Mouse (Mus musculus) liver, adult 2 months (tissue): ENCODE measurements around the gene Gypa. TPM values are rescaled to one million over a fixed set of nuclear protein-coding genes. Genes with fewer than 3 reads are reported as not detected.
A peak's percentile ranks its signal among the peaks of the same experiment; 100 is the strongest.

ENCODE experiments used
- DNase-seq: peaks from one replicate; pipeline ENCODE4 v3.0.0-alpha.2; 2011; ENCODE audit warnings: low read depth, low spot score; ENCODE audit errors: extremely low read depth
- H3K27ac ChIP-seq: fragments of 200-500 bp; replicated peaks from 2 replicates; pipeline ENCODE4 v1.5.1; 2012; ENCODE audit warnings: low read depth, mild to moderate bottlenecking, control low read depth, inconsistent platforms, low read length; ENCODE audit not compliant: insufficient read depth
- H3K27me3 ChIP-seq: fragments of 200-500 bp; 2 replicates; pipeline ENCODE4 v1.6.1; 2012; ENCODE audit warnings: mild to moderate bottlenecking, moderate library complexity, low read length, inconsistent platforms; ENCODE audit not compliant: control insufficient read depth, insufficient read depth
- H3K36me3 ChIP-seq: fragments of 200-500 bp; 2 replicates; pipeline ENCODE4 v1.6.1; 2012; ENCODE audit warnings: low read length, inconsistent platforms; ENCODE audit not compliant: control insufficient read depth, insufficient read depth
- H3K4me1 ChIP-seq: fragments of 200-500 bp; 2 replicates; pipeline ENCODE4 v1.6.1; 2011; ENCODE audit warnings: low read length; ENCODE audit not compliant: control insufficient read depth, insufficient read depth
- H3K4me3 ChIP-seq: fragments of 200-500 bp; 2 replicates; pipeline ENCODE4 v1.5.1; 2011; ENCODE audit warnings: low read depth, mild to moderate bottlenecking, control low read depth, low read length, moderate library complexity; ENCODE audit not compliant: insufficient read depth
- H3K79me2 ChIP-seq: fragments of 200-500 bp; 2 replicates; pipeline ENCODE4 v1.6.1; 2012; ENCODE audit warnings: inconsistent platforms, mild to moderate bottlenecking, low read length, moderate library complexity; ENCODE audit not compliant: control insufficient read depth, insufficient read depth
- H3K9ac ChIP-seq: fragments of 200-500 bp; 2 replicates; pipeline ENCODE4 v1.6.1; 2012; ENCODE audit warnings: low read depth, mild to moderate bottlenecking, control low read depth, inconsistent platforms, low read length
- CTCF ChIP-seq: fragments of 200-500 bp; IDR thresholded peaks from 2 replicates; pipeline ENCODE4 v1.5.1; 2011; ENCODE audit warnings: low read depth, low read length, control low read depth
- POLR2A ChIP-seq: fragments of 200-500 bp; IDR thresholded peaks from 2 replicates; pipeline ENCODE4 v1.6.1; 2011; ENCODE audit warnings: low read length, control low read depth; ENCODE audit not compliant: insufficient read depth; ENCODE audit errors: extremely low read depth
- WGBS: fragments of 180-500 bp; shearing (Covaris S2); methylation state at CpG from one replicate; pipeline ENCODE4 v1.1.7; 2018; 5-methylcytosine and 5-hydroxymethylcytosine counted together
- polyA plus RNA-seq: library from polyadenylated mRNA; depleted of rRNA; stranded (reverse); fragments of >200 nt; gene quantifications from 2 replicates; pipeline ENCODE4 v1.2.3, GENCODE M21; 2012; rRNA removed
- total RNA-seq: library from RNA; depleted of rRNA; stranded (reverse); fragments of >200 nt; gene quantifications from 2 replicates; pipeline ENCODE4 v1.2.3, GENCODE M21; 2014; rRNA removed

The Gypa gene
- total RNA-seq = 0.07 and 0.37 TPM in 2 replicates
- not detected in 2 replicates for polyA plus RNA-seq

- Histone ChIP-seq H3K79me2 (no peaks in the 10 kb centered on the region), H3K27me3 (no peaks in the 10 kb centered on the region), H3K36me3 (no peaks in the 10 kb centered on the region), H3K4me3 (peak within 1 kb of the TSS; percentile 50), H3K9ac (peak within 1 kb of the TSS; percentile 59), H3K4me1 (no peaks in the 10 kb centered on the region; the same call in 1 of the 2 replicates), H3K27ac (no peak within 1 kb of the TSS)
- WGBS = 29% methylated on average over 14 of the region's 14 CpGs
- no peak for DNase-seq
- no peak for TF ChIP-seq POLR2A
- no peak for TF ChIP-seq CTCF
These were observed at the start of gene Gypa for GRCm38 (mm10) chr8:80493523-80494345. Gypa (plus strand) TSS chr8:80493781.

- Histone ChIP-seq H3K36me3 (no peaks in the 10 kb centered on the region), H3K9ac (no peak overlapping the region), H3K27me3 (no peaks in the 10 kb centered on the region), H3K4me3 (no peak overlapping the region), H3K4me1 (no peaks in the 10 kb centered on the region), H3K79me2 (no peaks in the 10 kb centered on the region), H3K27ac (no peak overlapping the region)
- WGBS = 71% methylated on average over 4 of the region's 4 CpGs
- no peak for DNase-seq
- TF ChIP-seq POLR2A (no peak), CTCF (no peak)
These were observed 49.0 kb upstream of the Gypa start for GRCm38 (mm10) chr8:80444534-80445072.

- Histone ChIP-seq H3K27me3 (no peaks in the 10 kb centered on the region), H3K4me3 (no peak overlapping the region), H3K4me1 (no peaks in the 10 kb centered on the region), H3K79me2 (no peaks in the 10 kb centered on the region), H3K27ac (no peak overlapping the region), H3K9ac (no peak overlapping the region), H3K36me3 (no peaks in the 10 kb centered on the region)
- no peak for TF ChIP-seq POLR2A
- TF ChIP-seq CTCF = no peak
- peak; percentile 16 for DNase-seq
- WGBS = 77% methylated on average over 4 of the region's 4 CpGs
These were observed 46.4 kb upstream of the Gypa start for GRCm38 (mm10) chr8:80447217-80447616.

GRCm38 (mm10) chr8:80451938-80452690 is 41.5 kb upstream of the Gypa start:
- H3K4me3 ChIP-seq = no peak overlapping the region
- TF ChIP-seq POLR2A = no peak
- no peak for TF ChIP-seq CTCF
- no peaks in the 10 kb centered on the region for H3K36me3 ChIP-seq
- no peak for DNase-seq
- no peaks in the 10 kb centered on the region for H3K27me3 ChIP-seq
- H3K27ac ChIP-seq = no peak overlapping the region
- WGBS = 76% methylated on average over 19 of the region's 19 CpGs
- no peaks in the 10 kb centered on the region for H3K79me2 ChIP-seq
- H3K9ac ChIP-seq = no peak overlapping the region
- no peaks in the 10 kb centered on the region for H3K4me1 ChIP-seq

- Histone ChIP-seq H3K36me3 (no peaks in the 10 kb centered on the region), H3K4me1 (no peaks in the 10 kb centered on the region), H3K79me2 (no peaks in the 10 kb centered on the region), H3K27ac (no peak overlapping the region), H3K27me3 (no peaks in the 10 kb centered on the region), H3K9ac (no peak overlapping the region), H3K4me3 (no peak overlapping the region)
- TF ChIP-seq POLR2A (no peak), CTCF (no peak)
- DNase-seq = no peak
- WGBS = 30% methylated on average over 4 of the region's 4 CpGs
These were observed 30.1 kb upstream of the Gypa start for GRCm38 (mm10) chr8:80463450-80463917.
